Mouse (Mus musculus) kidney, adult 2 months (tissue): Measurements from ENCODE around the gene Lrrc74a.
A peak's percentile ranks its signal among the peaks of the same experiment; 100 is the strongest.

Source experiments
- CTCF ChIP-seq: fragments of 200-500 bp; conservative IDR thresholded peaks from 2 replicates; pipeline ENCODE4 v1.5.1; 2011; ENCODE audit warnings: low read depth, mild to moderate bottlenecking, control low read depth, low read length, moderate library complexity, mixed read lengths; ENCODE audit not compliant: insufficient read depth, insufficient read length
- POLR2A ChIP-seq: fragments of 200-500 bp; IDR thresholded peaks from one replicate; pipeline ENCODE4 v1.6.1; 2011; ENCODE audit warnings: low read depth, low read length, control low read depth

GRCm38 (mm10) chr12:86715401-86715800, 18.8 kb upstream of the Lrrc74a start:
- TF ChIP-seq CTCF (peak; percentile 70), POLR2A (no peak)
